Mouse (Mus musculus): ENCODE measurements around the gene Shank2. TPM values are rescaled to one million over a fixed set of nuclear protein-coding genes. Genes with fewer than 3 reads are reported as not detected.

The Shank2 gene
- polyA plus RNA-seq, 1 experiment from 2014 or later: 0.39 TPM

DNA sequence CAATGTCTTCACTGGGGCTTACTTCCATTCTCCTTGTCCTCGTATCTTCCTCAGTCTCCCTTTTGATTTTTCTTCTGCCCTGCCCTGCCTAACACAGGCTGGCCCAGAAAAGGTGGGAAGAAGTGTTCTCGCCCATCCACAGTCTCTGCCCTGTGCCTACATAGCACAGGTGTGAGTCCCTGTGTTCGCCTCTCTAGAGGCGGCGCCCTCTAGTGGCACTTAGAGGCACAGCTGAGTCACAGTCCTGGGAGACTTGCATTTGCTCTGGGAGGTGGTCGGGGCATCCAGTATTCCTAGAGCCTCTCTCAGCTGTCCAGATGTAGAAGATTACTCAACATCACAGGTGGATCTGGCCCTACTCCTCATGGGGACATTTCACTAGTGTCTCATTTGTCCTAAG, 179.2 kb downstream of the Shank2 start:
- WGBS: 21% methylated on average over 6 of the region's 6 CpGs
- no peak for ATAC-seq (ENCODE audit: low FRiP score, low read depth)
- peaks cover 77% of the 10 kb centered on the region for H3K27me3 ChIP-seq
- no peaks in the 10 kb centered on the region for H3K36me3 ChIP-seq
- peaks cover 2% of the 10 kb centered on the region; the same call in 1 of the 2 replicates for H3K4me1 ChIP-seq
- no peak overlapping the region for H3K4me2 ChIP-seq (replicated peaks)
- no peak overlapping the region for H3K9ac ChIP-seq
- no peak overlapping the region for H3K27ac ChIP-seq
- no peaks in the 10 kb centered on the region for H3K9me3 ChIP-seq
- no peak overlapping the region for H3K4me3 ChIP-seq

DNA sequence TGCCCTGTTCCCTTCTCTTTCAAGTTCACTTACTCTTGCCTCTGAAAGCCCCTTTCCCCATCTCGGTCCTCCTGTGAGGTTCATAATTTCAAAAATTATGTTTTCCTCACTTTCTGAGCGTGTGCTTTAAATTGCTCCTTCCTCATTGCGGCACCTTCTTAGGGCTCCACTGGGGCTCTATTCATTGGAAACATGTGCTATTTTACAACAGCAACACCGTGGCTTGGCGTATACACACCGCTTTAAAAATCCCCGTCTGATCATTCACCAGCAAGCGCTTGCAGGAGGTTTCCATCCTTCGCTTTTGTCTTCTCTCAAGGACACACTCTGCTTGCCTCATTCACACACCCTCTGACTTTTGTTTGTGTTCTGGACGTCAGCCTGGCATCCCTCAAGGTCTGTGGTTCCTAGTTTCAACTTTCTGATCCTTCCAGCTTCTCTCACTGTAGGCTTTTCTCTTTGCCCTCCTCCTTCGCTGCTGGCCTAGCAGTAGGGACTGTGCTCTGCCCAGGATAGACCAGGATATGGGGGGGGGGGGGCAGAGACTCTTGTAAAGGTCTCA, 186.2 kb downstream of the Shank2 start:
- no peak overlapping the region for H3K9ac ChIP-seq
- H3K4me1 ChIP-seq: peaks cover 12% of the 10 kb centered on the region
- H3K9me3 ChIP-seq: no peaks in the 10 kb centered on the region
- WGBS: 31% methylated on average over 11 of the region's 11 CpGs
- H3K4me3 ChIP-seq: no peak overlapping the region
- H3K4me2 ChIP-seq (replicated peaks): peak overlapping the region; percentile 24
- peak; percentile 77; the same call in 1 of the 2 replicates for ATAC-seq (ENCODE audit: low FRiP score, low read depth)
- H3K27ac ChIP-seq: no peak overlapping the region
- H3K27me3 ChIP-seq: peaks cover 60% of the 10 kb centered on the region
- no peaks in the 10 kb centered on the region for H3K36me3 ChIP-seq

DNA sequence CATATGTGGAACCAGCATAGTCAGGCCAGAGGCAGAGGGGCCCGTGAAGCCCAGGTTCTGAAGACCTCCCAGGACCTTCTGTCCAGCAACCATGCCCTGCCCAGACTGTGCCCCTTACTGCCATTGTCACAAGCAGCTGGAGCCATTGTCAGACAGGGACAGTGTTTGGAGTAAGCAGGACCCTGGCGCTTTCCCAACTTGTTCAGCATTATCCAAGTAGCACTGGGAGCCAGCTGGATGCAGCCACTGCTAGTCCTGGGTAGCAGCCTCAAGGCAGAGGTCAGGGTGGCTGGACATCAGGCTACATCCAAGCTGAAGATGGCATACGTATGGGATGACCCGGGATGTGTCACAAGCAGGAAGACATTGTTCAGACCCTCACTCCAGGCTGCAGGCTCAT, 187.7 kb downstream of the Shank2 start:
- Histone ChIP-seq H3K9ac (no peak overlapping the region), H3K27ac (no peak overlapping the region), H3K36me3 (no peaks in the 10 kb centered on the region), H3K4me3 (no peak overlapping the region), H3K9me3 (no peaks in the 10 kb centered on the region), H3K27me3 (peaks cover 69% of the 10 kb centered on the region), H3K4me2 (replicated peaks) (no peak overlapping the region), H3K4me1 (peaks cover 12% of the 10 kb centered on the region)
- WGBS: 88% methylated on average over 4 of the region's 4 CpGs
- no peak for ATAC-seq (ENCODE audit: low FRiP score, low read depth)

DNA sequence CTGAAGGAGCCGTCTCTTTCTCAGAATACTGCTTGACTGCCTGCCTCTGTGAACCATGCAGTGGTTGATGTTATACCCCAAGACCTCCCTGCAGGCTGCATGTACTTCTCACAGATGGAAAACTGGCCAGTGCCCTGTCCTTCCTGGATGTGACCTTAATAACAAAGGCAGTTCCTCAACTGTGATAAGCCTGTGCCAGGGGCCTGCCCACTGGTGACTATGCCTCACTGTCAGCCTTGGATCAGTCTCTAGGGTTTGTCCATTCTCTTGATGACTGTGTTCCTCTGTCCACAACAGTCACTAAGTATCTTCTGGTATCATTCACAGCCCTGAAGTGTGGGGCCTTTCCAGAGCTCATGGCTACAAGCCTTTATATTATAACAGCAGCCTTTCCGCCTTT, 196.8 kb downstream of the Shank2 start:
- no peak for ATAC-seq (ENCODE audit: low FRiP score, low read depth)

DNA sequence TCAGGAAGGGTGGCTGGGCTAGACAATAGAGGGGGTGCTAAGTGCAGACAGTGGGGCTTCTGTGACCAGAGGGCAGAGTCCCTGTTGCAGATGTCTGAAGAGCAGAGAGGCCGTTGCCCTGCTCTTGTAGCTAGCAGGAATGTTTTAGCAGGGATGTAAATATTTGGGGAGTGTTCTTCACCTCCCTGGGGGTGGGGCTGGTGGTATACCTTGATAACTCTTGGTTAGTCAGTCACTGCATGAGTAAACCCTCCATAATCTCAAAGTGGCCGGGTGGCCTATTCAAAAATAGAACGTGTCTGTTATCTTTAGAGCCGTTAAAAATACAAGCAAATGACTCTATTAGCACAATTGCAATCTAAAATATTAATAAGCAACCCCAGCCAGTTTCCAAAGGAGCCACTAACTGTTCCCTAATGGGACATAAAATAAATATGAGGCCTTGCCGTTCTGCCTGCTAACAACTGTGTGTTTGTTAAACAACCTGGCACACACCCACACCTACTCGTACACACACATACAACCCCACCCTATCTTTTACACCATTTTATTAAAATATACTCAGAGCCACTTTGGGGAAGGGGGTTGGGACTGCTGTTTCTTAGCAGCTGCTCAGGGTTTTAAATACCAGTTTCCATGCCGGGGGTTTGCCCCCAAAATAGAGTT, 200.4 kb downstream of the Shank2 start:
- Histone ChIP-seq H3K36me3 (no peaks in the 10 kb centered on the region), H3K4me3 (no peak overlapping the region), H3K9ac (no peak overlapping the region), H3K27ac (no peak overlapping the region), H3K4me2 (replicated peaks) (no peak overlapping the region), H3K9me3 (no peaks in the 10 kb centered on the region), H3K4me1 (0 out of 2 replicates have a peak, but pooled peaks cover 11% of the 10 kb centered on the region), H3K27me3 (peaks cover 18% of the 10 kb centered on the region)
- 46% methylated on average over 7 of the region's 7 CpGs for WGBS
- no peak for ATAC-seq (ENCODE audit: low FRiP score, low read depth)

More for the DNA sequence above, 196.8 kb downstream of the Shank2 start:
- H3K4me2 ChIP-seq (replicated peaks): no peak overlapping the region
- no peak overlapping the region for H3K4me3 ChIP-seq
- H3K4me1 ChIP-seq: 0 out of 2 replicates have a peak, but pooled peaks cover 11% of the 10 kb centered on the region
- no peak overlapping the region for H3K27ac ChIP-seq
- H3K9me3 ChIP-seq: no peaks in the 10 kb centered on the region
- H3K36me3 ChIP-seq: no peaks in the 10 kb centered on the region
- H3K27me3 ChIP-seq: peaks cover 25% of the 10 kb centered on the region
- 87% methylated on average over 2 of the region's 2 CpGs for WGBS
- H3K9ac ChIP-seq: no peak overlapping the region

DNA sequence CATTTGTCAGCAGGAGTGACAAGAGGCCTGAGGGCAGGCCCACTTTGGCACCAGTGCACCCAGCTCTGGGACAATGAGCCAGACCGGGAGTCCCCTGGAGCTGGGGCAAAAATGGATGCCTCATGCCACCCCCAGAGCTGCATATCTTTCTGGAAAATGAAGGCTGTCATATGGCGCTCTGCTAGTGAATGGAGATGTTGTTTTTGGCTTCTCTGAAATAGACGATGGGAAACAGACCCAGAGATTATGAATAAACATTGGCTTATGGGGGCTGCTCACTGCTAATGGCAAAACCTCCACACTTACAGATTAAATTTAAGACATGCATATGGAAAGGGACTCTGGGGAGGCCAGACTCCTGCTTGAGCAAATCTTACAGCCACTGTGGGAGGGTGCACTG, 202.6 kb downstream of the Shank2 start:
- Histone ChIP-seq H3K4me1 (0 out of 2 replicates have a peak, but pooled peaks cover 11% of the 10 kb centered on the region), H3K27ac (no peak overlapping the region), H3K36me3 (no peaks in the 10 kb centered on the region), H3K27me3 (peaks cover 20% of the 10 kb centered on the region; the same call in 1 of the 2 replicates), H3K4me2 (replicated peaks) (no peak overlapping the region), H3K4me3 (no peak overlapping the region), H3K9ac (no peak overlapping the region), H3K9me3 (no peaks in the 10 kb centered on the region)
- no peak for ATAC-seq (ENCODE audit: low FRiP score, low read depth)
- 79% methylated on average over 3 of the region's 3 CpGs for WGBS

DNA sequence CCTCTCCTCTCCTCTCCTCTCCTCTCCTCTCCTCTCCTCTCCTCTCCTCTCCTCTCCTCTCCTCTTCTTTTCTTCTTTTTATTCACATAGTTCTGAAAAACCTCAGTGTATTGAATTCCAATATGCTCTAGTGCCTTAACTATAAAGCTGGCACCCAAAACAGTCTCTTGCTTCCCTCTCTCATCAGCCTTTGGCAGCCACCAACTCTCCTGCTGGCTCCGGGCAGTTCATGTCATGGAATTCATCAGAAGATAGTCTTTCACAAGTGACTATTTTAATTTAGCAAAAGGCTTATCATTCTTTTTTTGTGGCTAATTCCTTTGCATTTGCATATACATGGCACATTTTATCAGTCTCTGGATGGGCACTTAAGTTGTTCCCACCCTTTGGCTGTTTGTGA, 203.4 kb downstream of the Shank2 start:
- no peak for ATAC-seq (ENCODE audit: low FRiP score, low read depth)
- Histone ChIP-seq H3K36me3 (no peaks in the 10 kb centered on the region), H3K9me3 (no peaks in the 10 kb centered on the region), H3K9ac (no peak overlapping the region), H3K27me3 (peaks cover 17% of the 10 kb centered on the region; the same call in 1 of the 2 replicates), H3K4me3 (no peak overlapping the region), H3K4me1 (0 out of 2 replicates have a peak, but pooled peaks cover 11% of the 10 kb centered on the region), H3K4me2 (replicated peaks) (no peak overlapping the region), H3K27ac (no peak overlapping the region)
- WGBS: 81% methylated on average over 1 of the region's 1 CpGs

DNA sequence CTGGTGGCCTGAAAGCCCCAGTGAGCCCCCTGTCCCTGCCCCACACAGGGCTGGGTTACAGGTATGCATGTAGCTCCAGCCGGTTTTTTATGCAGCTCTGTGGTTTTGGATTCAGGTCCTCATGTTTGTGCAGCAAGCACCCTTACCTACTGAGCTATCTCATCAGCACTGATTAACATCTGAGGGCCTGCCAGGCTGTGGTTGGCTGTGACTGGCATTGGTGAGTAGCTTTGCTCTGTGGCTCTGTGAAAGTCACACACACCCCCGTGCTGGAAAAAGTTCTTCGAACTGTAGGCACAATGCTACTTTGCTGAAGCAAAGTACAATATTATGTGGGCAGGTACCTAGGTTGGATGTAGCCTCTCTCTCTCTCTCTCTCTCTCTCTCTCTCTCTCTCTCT, 204.1 kb downstream of the Shank2 start:
- Histone ChIP-seq H3K27me3 (0 out of 2 replicates have a peak, but pooled peaks cover 17% of the 10 kb centered on the region), H3K4me3 (no peak overlapping the region), H3K9me3 (no peaks in the 10 kb centered on the region), H3K9ac (no peak overlapping the region), H3K4me2 (replicated peaks) (no peak overlapping the region), H3K36me3 (no peaks in the 10 kb centered on the region), H3K4me1 (0 out of 2 replicates have a peak, but pooled peaks cover 11% of the 10 kb centered on the region), H3K27ac (no peak overlapping the region)
- ATAC-seq (ENCODE audit: low FRiP score, low read depth): no peak
- WGBS: 80% methylated on average over 3 of the region's 3 CpGs

DNA sequence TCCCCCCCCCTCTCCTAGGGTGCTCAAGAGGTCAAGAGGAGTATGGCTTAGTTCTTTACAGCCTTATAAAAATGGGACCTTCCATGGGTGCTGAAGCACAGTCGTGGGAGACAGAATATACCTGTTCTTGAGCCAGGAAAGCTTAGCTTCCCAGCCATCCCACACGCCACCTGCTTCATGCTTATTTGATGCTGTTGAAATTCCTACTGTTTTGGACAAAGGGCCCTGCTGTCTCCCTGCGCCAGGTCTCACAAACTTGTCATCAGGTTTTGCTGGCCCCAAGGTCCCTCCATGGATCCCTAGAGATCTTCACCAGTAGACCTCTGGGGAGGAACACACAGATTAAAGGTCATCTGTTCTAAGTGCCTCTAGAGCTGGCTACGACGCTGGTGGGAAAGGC, 204.5 kb downstream of the Shank2 start:
- no peak for ATAC-seq (ENCODE audit: low FRiP score, low read depth)
- H3K27me3 ChIP-seq: 0 out of 2 replicates have a peak, but pooled peaks cover 17% of the 10 kb centered on the region
- H3K9me3 ChIP-seq: no peaks in the 10 kb centered on the region
- no peak overlapping the region for H3K4me2 ChIP-seq (replicated peaks)
- H3K4me1 ChIP-seq: 0 out of 2 replicates have a peak, but pooled peaks cover 11% of the 10 kb centered on the region
- H3K27ac ChIP-seq: no peak overlapping the region
- no peaks in the 10 kb centered on the region for H3K36me3 ChIP-seq
- WGBS: 83% methylated on average over 5 of the region's 5 CpGs
- no peak overlapping the region for H3K9ac ChIP-seq
- no peak overlapping the region for H3K4me3 ChIP-seq

DNA sequence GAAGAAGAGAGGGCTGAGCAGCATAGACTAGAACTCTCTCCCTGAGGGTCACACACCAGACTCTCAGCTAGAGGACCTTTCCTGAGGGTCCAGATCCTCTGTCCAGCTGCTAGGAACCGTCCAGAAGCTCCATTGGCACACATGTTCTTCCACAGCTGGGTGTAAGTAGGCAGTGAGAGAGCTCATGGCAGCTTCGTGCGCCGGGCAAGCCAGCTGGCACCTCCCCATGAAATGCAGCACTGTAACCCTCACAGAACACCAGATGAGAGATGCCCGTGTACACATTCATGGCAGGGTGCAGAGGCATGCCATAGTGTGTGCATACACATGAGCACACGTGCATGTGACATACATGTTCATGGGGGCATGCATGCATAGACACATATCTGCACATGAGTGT, 205.4 kb downstream of the Shank2 start:
- Histone ChIP-seq H3K36me3 (no peaks in the 10 kb centered on the region), H3K4me1 (0 out of 2 replicates have a peak, but pooled peaks cover 9% of the 10 kb centered on the region), H3K4me2 (replicated peaks) (no peak overlapping the region), H3K9ac (no peak overlapping the region), H3K27me3 (0 out of 2 replicates have a peak, but pooled peaks cover 17% of the 10 kb centered on the region), H3K4me3 (no peak overlapping the region), H3K27ac (no peak overlapping the region), H3K9me3 (no peaks in the 10 kb centered on the region)
- 79% methylated on average over 6 of the region's 6 CpGs for WGBS
- ATAC-seq (ENCODE audit: low FRiP score, low read depth): no peak

DNA sequence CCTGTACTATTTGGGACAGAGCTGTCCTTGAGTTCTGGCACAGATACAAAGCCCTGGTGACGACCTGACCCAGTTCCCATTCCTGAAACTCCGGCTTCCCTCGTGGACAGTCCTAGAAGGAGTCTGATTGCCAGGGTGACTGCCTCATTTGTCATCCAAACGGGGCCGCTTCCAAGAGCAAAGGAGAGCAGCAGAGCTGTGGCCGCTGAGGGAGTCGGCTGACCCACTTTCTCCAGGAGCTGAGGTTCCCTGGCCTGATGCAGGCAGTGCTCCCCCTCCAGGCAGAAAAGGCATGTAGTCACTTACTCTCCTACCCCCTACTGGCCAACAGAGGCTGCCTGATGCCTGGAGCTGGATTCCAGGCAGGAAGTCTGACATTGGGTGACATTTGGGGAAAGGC, 206.1 kb downstream of the Shank2 start:
- Histone ChIP-seq H3K4me3 (no peak overlapping the region), H3K27me3 (0 out of 2 replicates have a peak, but pooled peaks cover 17% of the 10 kb centered on the region), H3K9ac (no peak overlapping the region), H3K4me1 (0 out of 2 replicates have a peak, but pooled peaks cover 1% of the 10 kb centered on the region), H3K9me3 (no peaks in the 10 kb centered on the region), H3K36me3 (no peaks in the 10 kb centered on the region), H3K4me2 (replicated peaks) (no peak overlapping the region), H3K27ac (no peak overlapping the region)
- WGBS: 20% methylated on average over 7 of the region's 7 CpGs
- no peak for ATAC-seq (ENCODE audit: low FRiP score, low read depth)

DNA sequence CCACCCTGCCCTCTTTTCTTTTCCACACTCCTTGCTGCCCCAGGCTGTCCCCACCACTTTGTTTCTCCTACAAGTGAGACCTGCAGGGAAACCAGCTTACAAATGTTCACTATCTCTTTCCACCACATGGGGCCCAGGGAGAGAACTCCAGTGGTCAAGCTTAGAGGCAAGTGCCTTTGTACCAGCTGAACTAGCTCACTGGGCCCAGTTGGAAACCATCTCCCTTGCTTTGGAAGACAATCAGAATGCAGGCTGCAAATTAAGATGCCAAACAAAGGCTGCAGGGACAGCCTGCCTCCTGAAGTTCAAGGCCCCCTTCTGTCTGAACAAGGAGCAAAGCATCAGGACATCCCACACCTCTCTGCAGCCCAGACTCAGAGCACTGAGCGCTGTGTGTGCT, 206.9 kb downstream of the Shank2 start:
- Histone ChIP-seq H3K27ac (no peak overlapping the region), H3K9ac (no peak overlapping the region), H3K4me3 (no peak overlapping the region), H3K9me3 (no peaks in the 10 kb centered on the region), H3K36me3 (no peaks in the 10 kb centered on the region), H3K4me2 (replicated peaks) (no peak overlapping the region), H3K4me1 (no peaks in the 10 kb centered on the region), H3K27me3 (0 out of 2 replicates have a peak, but pooled peaks cover 17% of the 10 kb centered on the region)
- WGBS: 57% methylated on average over 1 of the region's 1 CpGs
- no peak for ATAC-seq (ENCODE audit: low FRiP score, low read depth)
